Mouse (Mus musculus): ENCODE results near the gene Snhg11. TPM values are rescaled to one million over a fixed set of nuclear protein-coding genes. Genes with fewer than 3 reads are reported as not detected.

Snhg11 gene
- 100 to 1,000 TPM; 427 to 584 TPM for total RNA-seq (2021)
- long read RNA-seq, experiment 1, full-length matches to known transcripts = 17 of 108 reads
- long read RNA-seq, experiment 1, partial matches to known transcripts = 8 of 108 reads
- long read RNA-seq, experiment 1, other reads (novel, unspliced or antisense) = 83 of 108 reads
- long read RNA-seq, experiment 2, full-length matches to known transcripts = 12 of 121 reads
- long read RNA-seq, experiment 2, partial matches to known transcripts = 15 of 121 reads
- long read RNA-seq, experiment 2, other reads (novel, unspliced or antisense) = 94 of 121 reads

DNA sequence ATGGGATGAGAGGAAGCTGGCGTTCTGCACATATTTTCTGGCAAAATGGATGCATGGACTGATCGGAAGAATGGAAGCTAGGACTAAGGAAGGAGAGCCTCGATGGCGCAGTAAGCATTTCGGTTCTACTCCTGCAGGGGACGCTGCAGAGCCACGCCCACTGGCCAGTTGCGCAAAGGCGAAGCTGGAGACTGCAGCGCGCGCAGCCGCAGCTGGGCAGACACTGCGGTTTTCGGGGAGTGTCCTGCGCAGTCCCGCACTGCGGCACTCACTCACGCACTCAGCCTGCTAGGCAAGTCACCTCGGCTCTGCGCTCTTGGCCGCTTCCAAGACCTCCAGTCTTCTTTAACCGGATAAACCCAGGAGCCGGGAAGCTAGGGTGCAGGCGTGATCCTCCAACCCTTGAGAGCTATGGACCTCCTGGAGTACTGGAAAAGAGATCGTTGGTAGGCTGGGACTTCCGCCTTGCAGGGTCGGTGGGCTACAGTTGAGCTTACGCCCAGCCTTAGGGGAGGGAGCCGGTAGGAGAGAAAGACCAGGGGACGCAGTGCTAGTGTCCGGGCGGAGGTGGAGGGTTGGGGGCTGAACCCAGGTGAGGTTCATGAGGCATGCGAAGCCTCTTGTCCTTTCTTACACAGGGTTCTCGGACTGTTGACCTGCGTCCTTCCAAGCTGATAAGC is at the start of gene Snhg11:
Snhg11 (plus strand) TSS at position 196 of the 680 bp plus-strand sequence.
- peak; percentile 77 to 80 for DNase-seq (ENCODE audit: low spot score in 2 of 2)

DNA sequence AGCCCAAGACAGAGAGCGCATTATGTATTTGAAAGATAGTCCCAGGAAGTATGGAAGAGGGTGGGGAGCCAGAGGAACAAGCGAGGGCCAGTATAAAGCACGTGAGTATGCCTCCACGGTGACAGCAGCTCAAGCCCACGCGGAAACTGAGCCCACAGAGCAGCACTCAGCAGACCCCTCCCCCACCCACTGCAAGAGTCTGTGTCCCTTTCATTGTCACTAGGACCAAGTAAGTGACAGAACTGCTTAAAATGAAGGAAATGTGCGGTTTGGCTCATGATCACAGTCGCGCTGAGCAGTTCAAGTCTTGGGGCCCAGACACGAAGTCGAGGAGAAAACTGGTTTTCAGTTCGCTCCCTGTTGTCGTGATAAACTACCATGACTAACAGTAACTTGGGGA is 41.1 kb upstream of the Snhg11 start:
- no peak for DNase-seq (ENCODE audit: low spot score in 2 of 2)

DNA sequence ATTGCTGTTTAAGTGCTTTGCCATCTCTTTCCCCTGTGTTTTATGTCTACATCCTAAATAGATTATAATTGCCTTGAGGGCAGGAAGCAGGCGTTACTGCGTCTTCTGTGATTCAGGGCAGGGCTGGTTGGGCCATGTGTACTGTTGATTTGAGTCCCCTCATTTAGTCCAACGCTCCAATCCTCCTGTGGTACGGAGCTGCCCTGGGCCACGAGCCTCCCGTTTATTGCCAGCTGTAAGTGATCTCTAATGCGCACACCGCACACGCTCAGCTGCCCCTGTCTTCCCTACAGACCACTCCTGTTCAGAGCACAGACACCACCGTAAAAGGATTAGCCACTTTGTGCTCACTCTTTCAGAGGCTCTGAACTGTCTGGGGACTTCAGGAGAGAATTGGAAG is 37.7 kb upstream of the Snhg11 start:
- no peak for DNase-seq (ENCODE audit: low spot score in 2 of 2)

DNA sequence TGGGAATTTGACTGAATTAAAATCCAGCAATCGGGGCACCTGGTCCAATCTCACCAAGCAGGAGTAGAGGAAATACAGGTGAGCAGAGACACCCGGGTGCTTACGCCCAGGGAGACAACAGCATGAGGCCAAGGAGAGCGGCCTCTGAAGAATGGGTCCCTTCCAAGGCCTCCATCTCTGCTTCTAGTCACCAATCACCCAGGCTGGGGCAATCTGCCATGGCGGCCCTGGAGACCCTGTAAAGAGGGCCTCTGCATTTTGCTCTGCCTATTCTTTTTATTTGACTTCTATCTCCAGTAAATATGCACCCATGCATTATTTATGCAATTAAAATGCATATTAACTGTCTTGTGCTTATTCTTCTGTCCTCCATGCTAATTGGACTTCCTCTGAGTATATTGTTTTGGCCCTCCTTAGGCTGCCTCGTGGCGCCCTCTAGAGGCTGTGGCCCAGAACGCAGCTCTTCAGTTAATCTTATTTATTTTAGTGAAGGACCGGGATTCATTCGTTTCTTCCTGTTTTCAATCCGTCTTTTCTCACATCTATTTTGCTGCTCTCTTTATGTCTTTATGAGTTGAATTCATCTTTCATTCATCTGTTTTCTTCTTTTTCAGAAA is 35.4 kb upstream of the Snhg11 start:
- peak; percentile 51 to 70 for DNase-seq (ENCODE audit: low spot score in 2 of 2)

DNA sequence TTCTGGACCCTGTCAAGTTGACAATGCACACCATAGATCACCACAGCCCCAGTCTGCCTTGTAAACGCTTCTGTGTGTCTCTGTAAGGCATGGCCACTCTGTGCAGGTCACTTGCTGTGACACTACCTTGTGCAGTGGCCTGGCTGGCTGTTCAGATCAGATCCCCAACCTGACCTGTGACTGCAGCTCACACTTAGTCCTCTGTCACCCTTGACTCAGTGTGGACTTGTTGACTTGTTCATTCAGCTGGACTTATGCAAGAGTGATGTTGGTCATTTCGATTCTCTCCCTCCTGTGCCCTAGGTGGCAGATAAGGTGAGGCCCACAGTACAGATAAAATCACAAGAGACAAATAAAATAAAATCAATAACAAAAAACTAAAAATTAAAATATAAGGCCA is 34.1 kb upstream of the Snhg11 start:
- no peak for DNase-seq (ENCODE audit: low spot score in 2 of 2)

DNA sequence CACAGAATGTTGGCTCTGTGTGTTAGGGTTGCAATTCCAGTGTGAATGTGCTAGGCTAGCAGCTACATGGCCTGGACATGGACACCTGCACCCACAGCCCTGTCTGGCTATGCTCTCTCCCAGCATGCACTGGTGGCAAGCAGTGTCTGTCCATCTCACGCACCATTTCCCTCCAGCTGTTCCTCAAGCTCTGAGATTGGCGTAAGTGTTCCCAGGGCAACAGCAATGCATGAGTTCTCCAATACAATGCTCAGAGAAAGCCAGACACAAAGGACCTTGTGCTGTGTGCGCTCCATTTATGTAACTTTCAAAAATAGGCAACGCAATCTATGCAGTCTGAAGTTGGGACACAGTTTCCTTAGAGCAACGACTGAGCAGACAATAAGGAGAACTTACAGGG is 31.9 kb upstream of the Snhg11 start:
- no peak for DNase-seq (ENCODE audit: low spot score in 2 of 2)

- DNase-seq (ENCODE audit: low spot score in 2 of 2) = no peak
These were observed 29.0 kb upstream of the Snhg11 start for GRCm38 (mm10) chr2:158346467-158346866.

DNA sequence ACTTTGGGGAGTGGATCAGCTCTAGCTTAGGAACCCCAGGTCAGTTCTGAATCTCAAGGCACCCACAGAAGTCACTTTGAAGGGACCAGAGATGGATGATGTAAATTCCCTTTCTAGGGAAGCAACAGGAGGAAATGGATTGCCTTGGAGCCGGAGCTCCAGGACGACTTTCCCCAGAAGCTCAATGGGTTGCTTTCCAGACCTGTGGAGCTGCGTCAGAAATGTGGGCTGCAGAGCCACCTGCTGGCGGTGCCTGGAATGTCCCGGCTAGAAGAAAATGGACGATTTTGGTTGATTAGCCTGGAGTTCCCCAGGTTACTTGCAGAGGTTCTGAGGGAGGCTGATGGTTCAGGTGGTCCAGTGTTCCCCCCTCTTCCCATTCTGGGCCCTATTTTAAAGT is 27.6 kb upstream of the Snhg11 start:
- DNase-seq (ENCODE audit: low spot score in 2 of 2) = peak; percentile 65 to 69

DNA sequence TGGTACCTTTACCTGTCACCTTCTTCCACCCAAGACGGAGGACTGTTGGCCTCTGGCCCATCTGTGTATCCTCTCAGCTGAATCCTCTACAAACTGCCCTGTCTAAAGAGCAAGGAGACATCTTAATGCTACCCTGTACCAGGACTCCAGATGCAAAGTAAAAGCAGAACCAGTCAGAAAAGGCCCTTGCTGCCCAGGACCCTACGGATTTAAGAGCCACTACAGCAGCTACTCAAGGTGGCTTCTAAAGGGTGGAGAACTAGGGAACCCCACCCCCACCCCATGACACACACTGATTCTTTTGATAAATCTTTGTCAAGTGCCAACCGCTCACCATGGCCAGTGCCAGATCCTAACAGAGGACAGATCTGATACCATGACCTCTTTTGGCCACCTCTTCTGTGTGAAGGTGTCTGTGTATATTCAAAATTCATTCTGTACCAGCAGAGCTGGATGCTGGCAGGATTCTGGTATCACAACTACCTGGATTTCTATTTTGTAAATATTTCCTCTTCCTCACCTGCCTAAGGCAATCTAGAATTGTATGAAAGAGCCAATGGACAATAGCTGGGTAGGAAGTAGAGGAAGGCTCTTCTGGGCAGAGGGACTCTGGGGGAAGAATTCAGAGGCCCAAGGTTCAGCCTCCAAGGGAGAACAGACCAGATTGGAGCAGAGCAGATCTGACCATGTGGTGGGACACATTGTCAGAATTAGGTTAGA is 22.5 kb upstream of the Snhg11 start:
- DNase-seq (ENCODE audit: low spot score in 2 of 2) = no peak

DNA sequence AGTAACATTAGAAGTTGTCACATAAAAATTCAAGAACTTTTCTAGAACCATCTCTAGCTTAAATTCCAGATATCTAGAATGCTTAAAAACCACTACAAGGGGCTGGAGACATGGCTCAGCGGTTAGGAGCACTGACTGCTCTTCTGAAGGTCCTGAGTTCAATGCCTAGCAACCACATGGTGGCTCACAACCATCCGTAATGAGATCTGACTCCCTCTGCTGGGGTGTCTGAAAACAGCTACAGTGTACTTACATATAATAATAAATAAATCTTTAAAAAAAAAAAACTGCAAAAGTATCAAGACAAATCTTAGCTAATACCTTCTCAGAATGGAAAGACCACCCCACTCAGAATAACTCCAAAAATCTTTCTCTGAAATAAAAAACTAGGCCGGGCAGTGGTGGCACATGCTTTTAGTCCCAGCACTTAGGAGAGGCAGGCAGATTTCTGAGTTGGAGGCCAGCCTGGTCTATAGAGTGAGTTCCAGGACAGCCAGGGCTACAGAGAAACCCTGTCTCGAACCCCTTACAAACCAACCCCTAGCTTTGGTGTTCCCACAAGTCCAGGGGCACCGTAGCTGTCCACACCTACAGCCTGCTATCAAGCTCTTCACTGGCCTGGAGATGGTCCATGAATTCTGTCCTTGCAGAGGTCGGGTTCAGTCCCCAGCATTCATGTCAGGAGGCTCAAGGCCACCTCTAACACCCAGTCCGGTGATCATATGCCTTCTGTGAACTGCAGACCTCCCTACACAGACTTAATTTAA is 20.9 kb upstream of the Snhg11 start:
- DNase-seq (ENCODE audit: low spot score in 2 of 2) = no peak

GRCm38 (mm10) chr2:158355238-158355637 is 20.2 kb upstream of the Snhg11 start:
- no peak for DNase-seq (ENCODE audit: low spot score in 2 of 2)

GRCm38 (mm10) chr2:158356121-158356520 is 19.3 kb upstream of the Snhg11 start:
- DNase-seq (ENCODE audit: low spot score in 2 of 2) = no peak

DNA sequence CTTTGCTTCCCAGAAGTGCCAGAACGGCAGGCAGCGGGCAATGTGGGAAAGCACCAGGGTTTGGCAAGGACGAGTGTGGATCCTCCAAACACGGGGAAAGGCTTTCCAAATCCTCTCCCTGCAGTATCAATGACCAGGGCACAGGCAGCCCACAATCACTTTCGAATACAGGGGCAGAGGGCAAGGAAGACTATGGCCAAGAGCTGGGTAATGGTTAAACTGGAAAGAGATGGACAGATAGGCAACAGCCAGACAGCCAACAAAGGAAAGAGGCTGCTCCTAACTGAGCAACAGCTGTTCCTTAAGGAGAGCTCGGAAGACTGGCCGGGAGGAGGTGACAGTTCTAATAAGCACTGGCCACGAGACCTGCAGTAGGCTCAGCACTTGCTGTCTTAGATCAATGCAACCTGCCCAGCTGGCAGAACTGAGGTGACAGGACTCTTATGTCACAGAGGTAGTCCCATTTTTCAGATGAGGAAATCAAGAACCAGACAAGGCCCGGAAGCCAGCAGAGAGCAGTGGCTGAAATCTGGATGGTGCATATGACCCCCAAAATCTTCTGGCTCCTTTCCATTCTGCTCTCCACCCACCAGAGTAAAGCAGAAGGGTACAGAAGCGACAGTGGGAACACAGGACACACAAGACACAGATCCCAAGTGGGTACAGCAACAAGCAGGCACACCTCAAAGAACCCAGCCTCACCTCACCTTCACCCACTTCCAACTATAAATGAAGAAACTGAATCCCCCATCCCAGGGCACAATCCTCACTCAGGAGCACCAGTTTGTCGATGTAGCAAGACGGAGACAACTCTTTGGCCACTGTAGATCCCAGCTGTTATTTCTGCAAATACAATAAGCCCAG is 15.4 kb upstream of the Snhg11 start:
- no peak for DNase-seq (ENCODE audit: low spot score in 2 of 2)

DNA sequence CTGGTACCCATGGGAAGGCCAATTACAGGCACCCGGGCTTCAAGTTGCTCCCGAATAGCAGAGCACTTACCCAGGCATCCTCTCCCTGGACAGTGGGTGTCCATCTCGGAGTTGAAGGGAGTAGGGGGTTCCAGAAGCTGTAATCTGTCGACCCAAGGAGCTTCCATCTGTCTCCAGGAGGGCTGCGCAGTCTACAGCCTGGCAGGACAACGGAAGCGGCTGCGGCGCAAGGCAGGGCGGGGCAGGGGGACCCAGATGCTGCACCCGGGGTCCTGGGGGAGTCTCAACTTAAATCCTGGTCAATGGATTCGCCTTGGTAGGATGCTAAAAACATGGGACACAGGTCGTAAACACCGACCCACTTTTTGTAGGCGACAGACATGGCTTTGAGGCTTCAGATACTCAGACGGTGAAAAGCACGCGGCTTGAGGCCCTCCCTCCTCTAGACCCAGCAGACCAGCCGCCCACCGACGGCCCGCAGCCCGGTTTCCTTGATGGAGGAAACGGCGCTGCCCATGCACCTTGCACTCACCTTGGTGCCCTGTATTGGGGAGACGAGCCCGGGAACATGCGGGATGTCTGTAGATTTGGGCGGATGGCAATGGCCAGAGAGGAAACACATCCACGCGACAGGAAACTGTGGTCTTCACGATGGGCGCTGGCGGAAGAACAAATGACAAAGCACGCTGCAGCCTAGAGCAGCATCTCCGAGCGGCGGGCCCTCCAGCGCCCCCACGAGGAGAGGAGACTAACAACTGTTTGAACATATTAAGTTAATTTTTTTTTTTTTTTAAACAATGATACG is 14.4 kb upstream of the Snhg11 start:
- peak; percentile 89 to 92 for DNase-seq (ENCODE audit: low spot score in 2 of 2)

DNA sequence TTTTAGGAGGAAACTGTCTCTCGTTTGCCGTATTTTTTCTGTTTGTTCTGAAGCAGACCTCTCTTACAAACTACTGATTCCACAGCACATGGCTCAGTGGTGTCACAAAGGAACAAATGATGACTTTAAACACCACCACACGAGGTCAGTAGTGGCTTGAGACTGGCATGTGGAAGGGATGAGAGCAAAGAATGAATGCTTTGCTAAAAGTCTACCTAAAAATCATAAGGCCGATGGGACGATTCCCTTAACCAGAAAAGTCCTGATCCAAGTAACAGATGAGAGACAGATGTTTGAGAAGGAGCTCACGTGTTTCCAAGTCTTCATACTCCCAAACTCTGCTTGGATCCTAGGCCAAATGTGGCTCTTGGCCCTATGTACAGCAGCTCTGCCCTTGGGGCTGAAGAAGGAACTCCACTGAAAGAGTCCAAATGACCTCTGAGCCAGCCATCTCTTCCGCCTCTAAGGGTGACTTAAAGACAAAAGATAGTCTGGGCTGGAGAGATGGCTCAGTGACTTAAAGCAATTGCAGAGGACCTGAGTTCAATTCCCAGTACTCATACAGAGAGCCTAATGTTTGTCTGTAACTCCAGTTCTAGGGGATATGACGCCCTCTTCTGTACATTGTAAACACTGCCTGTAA is 13.6 kb upstream of the Snhg11 start:
- peak in 1 of 2 experiments; percentile 41 for DNase-seq (ENCODE audit: low spot score in 2 of 2)

- DNase-seq (ENCODE audit: low spot score in 2 of 2) = no peak
These were observed 11.3 kb upstream of the Snhg11 start for GRCm38 (mm10) chr2:158364175-158364574.

- no peak for DNase-seq (ENCODE audit: low spot score in 2 of 2)
These were observed 10.2 kb upstream of the Snhg11 start for GRCm38 (mm10) chr2:158365099-158365850.

- no peak for DNase-seq (ENCODE audit: low spot score in 2 of 2)
These were observed 7.8 kb upstream of the Snhg11 start for GRCm38 (mm10) chr2:158367654-158368053.
